Mouse (Mus musculus) activated CD4-positive, CD25-positive, alpha-beta regulatory T cell, adult 4 months (primary cell): Measurements from ENCODE around the gene Gm9736. TPM values are rescaled to one million over a fixed set of nuclear protein-coding genes. Genes with fewer than 3 reads are reported as not detected.
"Not testable (repeated sequence)": the region's sequence is repeated elsewhere in the genome, so short reads cannot be mapped to it uniquely, and the experiment has no call there.

Experiments used
- ATAC-seq: one replicate; pipeline ENCODE4 v1.8.0; 2017
- polyA plus RNA-seq, 2 experiments: library from polyadenylated mRNA; unstranded; fragments of 100-300 nt; shearing (Covaris generic); gene quantifications; one replicate each; pipeline ENCODE4 v1.2.1; 2017

The Gm9736 gene
- polyA plus RNA-seq, result not detected

- not testable (repeated sequence) for ATAC-seq
Observed at GRCm38 (mm10) chr10:77751254-77751653, at the start of gene Gm9736. Gene Gm9736 (minus strand): TSS chr10:77751354.

- ATAC-seq, result no peak
Observed at GRCm38 (mm10) chr10:77798921-77799508, 47.9 kb upstream of the Gm9736 start, which contains the start of gene Gm19668. Gene Gm19668 (minus strand): TSS chr10:77799133.

GRCm38 (mm10) chr10:77798164-77798920, 47.2 kb upstream of the Gm9736 start:
- not testable (repeated sequence) for ATAC-seq

GRCm38 (mm10) chr10:77797677-77798076, 46.5 kb upstream of the Gm9736 start:
- ATAC-seq, result no peak

- no peak for ATAC-seq
Observed at GRCm38 (mm10) chr10:77794976-77795375, 43.8 kb upstream of the Gm9736 start, which contains the start of gene Gm9639. Gene Gm9639 (minus strand): TSS chr10:77795076.

- ATAC-seq, result no peak
Observed at GRCm38 (mm10) chr10:77788621-77789020, 37.5 kb upstream of the Gm9736 start.

- ATAC-seq, result not testable (repeated sequence)
Observed at GRCm38 (mm10) chr10:77787876-77788275, 36.7 kb upstream of the Gm9736 start, which contains the start of gene Gm7137. Gene Gm7137 (minus strand): TSS chr10:77788200.

- not testable (repeated sequence) for ATAC-seq
Observed at GRCm38 (mm10) chr10:77783396-77783795, 32.2 kb upstream of the Gm9736 start.

GRCm38 (mm10) chr10:77782442-77782841, 31.3 kb upstream of the Gm9736 start, which contains the start of gene Gm3250:
Gene Gm3250 (minus strand): TSS chr10:77782542.
- not testable (repeated sequence) for ATAC-seq

- ATAC-seq, result not testable (repeated sequence)
Observed at GRCm38 (mm10) chr10:77776844-77777243, 25.7 kb upstream of the Gm9736 start, which contains the start of gene Gm7138. Gene Gm7138 (minus strand): TSS chr10:77776944.

GRCm38 (mm10) chr10:77772142-77772541, 21.0 kb upstream of the Gm9736 start:
- not testable (repeated sequence) for ATAC-seq

- not testable (repeated sequence) for ATAC-seq
Observed at GRCm38 (mm10) chr10:77771225-77771624, 20.1 kb upstream of the Gm9736 start, which contains the start of gene Gm3238. Gene Gm3238 (minus strand): TSS chr10:77771325.

GRCm38 (mm10) chr10:77769727-77770126, 18.6 kb upstream of the Gm9736 start:
- no peak for ATAC-seq

- not testable (repeated sequence) for ATAC-seq
Observed at GRCm38 (mm10) chr10:77759582-77759981, 8.4 kb upstream of the Gm9736 start, which contains the start of gene Gm3233. Gene Gm3233 (minus strand): TSS chr10:77759682.

GRCm38 (mm10) chr10:77753448-77753847, 2.3 kb upstream of the Gm9736 start:
- ATAC-seq, result no peak

- ATAC-seq, result not testable (repeated sequence)
Observed at GRCm38 (mm10) chr10:77752312-77752711, 1.2 kb upstream of the Gm9736 start.

- not testable (repeated sequence) for ATAC-seq
Observed at GRCm38 (mm10) chr10:77750686-77751085, 468 bp downstream of the Gm9736 start.

GRCm38 (mm10) chr10:77741924-77742688, 9.0 kb downstream of the Gm9736 start, which contains the start of gene Gm18596:
Gene Gm18596 (minus strand): TSS chr10:77742638.
- ATAC-seq, result not testable (repeated sequence)

- ATAC-seq, result no peak
Observed at GRCm38 (mm10) chr10:77738929-77739328, 12.2 kb downstream of the Gm9736 start.

GRCm38 (mm10) chr10:77735928-77736327, 15.2 kb downstream of the Gm9736 start:
- no peak for ATAC-seq

GRCm38 (mm10) chr10:77729241-77729640, 21.9 kb downstream of the Gm9736 start:
- ATAC-seq, result no peak

GRCm38 (mm10) chr10:77728280-77728679, 22.9 kb downstream of the Gm9736 start:
- no peak for ATAC-seq
